In genomic region chr15:87940837-87941236, GRCm38 (mm10) we compare ENCODE assay signal across 9 mouse cellular contexts.
A peak's percentile ranks its signal among the peaks of the same experiment; 100 is the strongest.
DNase-seq lines count a peak whose midpoint lies in the region; ATAC-seq and TF ChIP-seq lines count a peak whose summit lies in the region.
"Had no signal": no experiment of that assay in that cellular context is flagged by ENCODE, and none has a peak within 500 bp of the region (broad histone marks: within the 10 kb centered on the region; RNA-seq: fewer than 3 reads in every experiment).

No protein-coding gene starts in this region.

- no peak overlapping the region for H3K4me2 ChIP-seq in lung, postnatal 0 days (replicated peaks; ENCODE audit: low read depth, low read length)

- H3K36me3 ChIP-seq in lung, postnatal 0 days (ENCODE audit: insufficient read depth, low read length), result no peaks in the 10 kb centered on the region

- no peak for TF ChIP-seq POLR2A in cortical plate, adult 2 months (IDR thresholded peaks at IDR 0.05; ENCODE audit: extremely low read depth, insufficient read depth, low read length)

- TF ChIP-seq EP300 in lung, postnatal 0 days (IDR thresholded peaks at IDR 0.05), result no peak

- H3K9me3 ChIP-seq in lung, postnatal 0 days (ENCODE audit: low read length), result no peaks in the 10 kb centered on the region

- no peak for ATAC-seq in cerebellum, adult (ENCODE audit: insufficient number of reproducible peaks, low FRiP score, low TSS enrichment)
- ATAC-seq in lung, postnatal 0 days, result no peak

- peak; percentile 54 for DNase-seq in cerebellum, adult 11 months
- no peak for DNase-seq in lung, postnatal 0 days (ENCODE audit: low spot score)
- no peak for DNase-seq in lung, postnatal 25 days (ENCODE audit: low spot score)
- DNase-seq in left cerebral cortex, adult 11 months (ENCODE audit: low spot score), result peak; percentile 45
- DNase-seq in telencephalon, adult 2 months (ENCODE audit: low read depth, low spot score), result peak; percentile 55
- DNase-seq in B cell, adult 2 months, result no peak

- TF ChIP-seq CTCF in lung, postnatal 0 days (IDR thresholded peaks at IDR 0.05), result peak; percentile 58
- peak; percentile 57 for TF ChIP-seq CTCF in cortical plate, adult 2 months (IDR thresholded peaks at IDR 0.05; ENCODE audit: extremely low read depth, insufficient read depth, low read length)

- no peak overlapping the region for H3K9ac ChIP-seq in lung, postnatal 0 days (replicated peaks; ENCODE audit: low read depth)

- H3K4me1 ChIP-seq in lung, postnatal 0 days (ENCODE audit: insufficient read depth, low read depth, low read length), result no peaks in the 10 kb centered on the region
- no peaks in the 10 kb centered on the region for H3K4me1 ChIP-seq in cortical plate, adult 2 months (ENCODE audit: control insufficient read depth, insufficient read depth, low read length)
- H3K4me1 ChIP-seq: megakaryocyte, embryonic 14.5 days had no signal

- H3K27ac ChIP-seq in lung, postnatal 0 days (ENCODE audit: low read length), result no peak overlapping the region
- H3K27ac ChIP-seq in cortical plate, adult 2 months (ENCODE audit: insufficient read depth, low read length), result no peak overlapping the region

- no peaks in the 10 kb centered on the region for H3K27me3 ChIP-seq in lung, postnatal 0 days (replicated peaks; ENCODE audit: insufficient read depth, low read length)
- H3K27me3 ChIP-seq: megakaryocyte, embryonic 14.5 days had no signal

- H3K4me3 ChIP-seq in lung, postnatal 0 days (ENCODE audit: low read depth, low read length), result no peak overlapping the region
- H3K4me3 ChIP-seq in cortical plate, adult 2 months (ENCODE audit: insufficient read depth, low read length), result no peak overlapping the region
- H3K4me3 ChIP-seq: megakaryocyte, embryonic 14.5 days had no signal

- 48% methylated on average over 3 of the region's 3 CpGs for WGBS in lung, postnatal 0 days

Comparison
In these comparisons a context has a peak if more than half of its experiments do, and no peak if none do; other contexts are left out.
1. DNase-seq: peak in cerebellum, adult 11 months (single experiment), left cerebral cortex, adult 11 months (single experiment) and telencephalon, adult 2 months (single experiment); none in lung, postnatal 0 days (single experiment), lung, postnatal 25 days (single experiment) and B cell, adult 2 months (0 of 2).